Mouse (Mus musculus) lung, adult 18-20 months (tissue): Measurements from ENCODE around the gene Tatdn2.

ENCODE experiments used
- DNase-seq, 2 experiments: peaks; one replicate each; pipeline ENCODE4 v3.0.0; 2022; ENCODE audit warnings: mixed read lengths in 2 of 2

Tatdn2 gene

GRCm38 (mm10) chr6:113696582-113697221 lies at the start of gene Tatdn2:
TSS of gene Tatdn2 (plus strand) at chr6:113697050.
- DNase-seq = peak; percentile 99

- no peak for DNase-seq
Observed at GRCm38 (mm10) chr6:113649346-113650196, 47.3 kb upstream of the Tatdn2 start.

GRCm38 (mm10) chr6:113650197-113650640 lies 46.6 kb upstream of the Tatdn2 start:
- no peak for DNase-seq

GRCm38 (mm10) chr6:113651626-113652025 lies 45.2 kb upstream of the Tatdn2 start:
- DNase-seq = no peak

- DNase-seq = no peak
Observed at GRCm38 (mm10) chr6:113653551-113653950, 43.3 kb upstream of the Tatdn2 start.

- DNase-seq = peak; percentile 53 to 59
Observed at GRCm38 (mm10) chr6:113654102-113654501, 42.7 kb upstream of the Tatdn2 start.

- DNase-seq = peak in 1 of 2 experiments; percentile 59
Observed at GRCm38 (mm10) chr6:113654753-113655397, 42.0 kb upstream of the Tatdn2 start.

GRCm38 (mm10) chr6:113655475-113655874 lies 41.4 kb upstream of the Tatdn2 start:
- DNase-seq = no peak

- peak; percentile 80 to 89 for DNase-seq
Observed at GRCm38 (mm10) chr6:113656847-113657246, 40.0 kb upstream of the Tatdn2 start.

GRCm38 (mm10) chr6:113658226-113658625 lies 38.6 kb upstream of the Tatdn2 start:
- no peak for DNase-seq

GRCm38 (mm10) chr6:113659648-113660491 lies 37.0 kb upstream of the Tatdn2 start:
- no peak for DNase-seq

GRCm38 (mm10) chr6:113660492-113661352 lies 36.1 kb upstream of the Tatdn2 start:
- DNase-seq = peak in 1 of 2 experiments; percentile 44

- DNase-seq = peak; percentile 64 to 73
Observed at GRCm38 (mm10) chr6:113661353-113662241, 35.3 kb upstream of the Tatdn2 start.

- no peak for DNase-seq
Observed at GRCm38 (mm10) chr6:113662964-113663700, 33.7 kb upstream of the Tatdn2 start.

- no peak for DNase-seq
Observed at GRCm38 (mm10) chr6:113664305-113664704, 32.5 kb upstream of the Tatdn2 start.

- no peak for DNase-seq
Observed at GRCm38 (mm10) chr6:113667611-113668122, 29.2 kb upstream of the Tatdn2 start.

- peak; percentile 76 to 82 for DNase-seq
Observed at GRCm38 (mm10) chr6:113668287-113669154, 28.3 kb upstream of the Tatdn2 start.

GRCm38 (mm10) chr6:113669821-113670220 lies 27.0 kb upstream of the Tatdn2 start:
- DNase-seq = no peak
